Mouse (Mus musculus): ENCODE results near the gene Mrpl58. TPM values are rescaled to one million over a fixed set of nuclear protein-coding genes. Genes with fewer than 3 reads are reported as not detected.

Mrpl58 gene
- polyA plus RNA-seq (2016; fragmentation: Nextera tagmentation; extraction: Ambion mirVana): 180 and 190 TPM in 2 replicates

- peak within 1 kb of the TSS; percentile 74 for H3K4me2 ChIP-seq (replicated peaks)
- peak within 1 kb of the TSS; percentile 80 for H3K9ac ChIP-seq
- 3% methylated on average over 50 of the region's 50 CpGs for WGBS
- H3K9me3 ChIP-seq (replicated peaks): no peaks in the 10 kb centered on the region
- peak within 1 kb of the TSS; percentile 66 for H3K4me3 ChIP-seq
- no peaks in the 10 kb centered on the region for H3K27me3 ChIP-seq
- H3K27ac ChIP-seq: peak within 1 kb of the TSS; percentile 91
- H3K36me3 ChIP-seq: peaks cover 25% of the 10 kb centered on the region
- H3K4me1 ChIP-seq: peaks cover 28% of the 10 kb centered on the region
- ATAC-seq (ENCODE audit: low FRiP score): peak; percentile 85
These were observed at the start of gene Mrpl58 for GRCm38 (mm10) chr11:115403338-115404124. Gene Mrpl58 (plus strand): TSS chr11:115403752.

- peak; percentile 44; the same call in 1 of the 2 replicates for ATAC-seq (ENCODE audit: low FRiP score)
- Histone ChIP-seq H3K27ac (no peak overlapping the region), H3K4me1 (peaks cover 7% of the 10 kb centered on the region), H3K9ac (no peak overlapping the region), H3K36me3 (peaks cover 22% of the 10 kb centered on the region), H3K27me3 (peaks cover 16% of the 10 kb centered on the region), H3K4me3 (no peak overlapping the region), H3K4me2 (replicated peaks) (no peak overlapping the region), H3K9me3 (replicated peaks) (no peaks in the 10 kb centered on the region)
- WGBS: 6% methylated on average over 8 of the region's 8 CpGs
These were observed 49.4 kb upstream of the Mrpl58 start for GRCm38 (mm10) chr11:115354183-115354582.

DNA sequence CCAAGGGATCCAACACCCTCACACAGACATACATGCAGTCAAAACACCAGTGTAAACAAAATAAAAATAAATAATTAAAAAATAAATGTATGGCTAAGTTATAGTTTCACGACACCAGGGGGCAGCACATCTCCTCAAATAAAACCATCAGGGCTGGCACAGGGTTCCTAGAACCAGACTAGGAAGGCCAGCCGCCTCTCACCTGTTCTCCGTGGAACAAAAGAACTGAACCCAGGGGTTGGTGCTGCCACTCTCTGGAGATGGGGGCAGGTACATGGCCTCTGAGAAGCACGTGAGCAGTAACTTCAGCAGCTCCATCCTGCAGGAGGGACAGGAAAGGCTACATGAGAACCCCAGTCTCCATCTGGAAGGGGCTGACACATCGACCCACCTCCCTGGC is 45.1 kb upstream of the Mrpl58 start:
- H3K4me1 ChIP-seq: peaks cover 14% of the 10 kb centered on the region
- peak; percentile 46; the same call in 1 of the 2 replicates for ATAC-seq (ENCODE audit: low FRiP score)
- no peak overlapping the region for H3K4me2 ChIP-seq (replicated peaks)
- 0 out of 2 replicates have a peak, but pooled peaks cover 11% of the 10 kb centered on the region for H3K27me3 ChIP-seq
- no peak overlapping the region for H3K9ac ChIP-seq
- no peaks in the 10 kb centered on the region; the same call in 1 of the 2 replicates for H3K36me3 ChIP-seq
- no peak overlapping the region for H3K4me3 ChIP-seq
- 0 out of 2 replicates have a peak overlapping the region, but pooled peaks have one; percentile 60 for H3K27ac ChIP-seq
- no peaks in the 10 kb centered on the region for H3K9me3 ChIP-seq (replicated peaks)
- 21% methylated on average over 5 of the region's 5 CpGs for WGBS

DNA sequence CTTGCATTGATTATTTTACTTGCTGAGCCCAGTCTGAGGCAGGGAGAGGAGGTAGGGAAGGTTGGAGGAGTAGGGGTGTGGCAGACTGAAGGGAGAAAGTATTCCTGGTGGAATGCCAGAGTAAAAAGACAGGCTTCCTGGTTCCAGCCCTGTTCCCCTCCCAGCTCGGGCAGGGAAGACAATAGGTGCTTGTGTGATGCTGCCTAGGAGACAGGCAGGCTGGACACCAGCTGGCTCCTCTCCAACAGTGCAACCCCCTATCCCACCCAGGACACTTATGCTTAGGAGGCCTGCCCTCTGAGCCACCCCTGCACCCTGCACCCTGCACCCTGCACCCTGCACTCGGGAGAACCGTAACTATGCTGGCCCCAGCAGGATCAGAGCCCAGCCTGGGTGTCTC is 44.3 kb upstream of the Mrpl58 start:
- Histone ChIP-seq H3K4me2 (replicated peaks) (peak overlapping the region; percentile 5; the same call in 1 of the 2 replicates), H3K36me3 (no peaks in the 10 kb centered on the region; the same call in 1 of the 2 replicates), H3K4me1 (peaks cover 14% of the 10 kb centered on the region), H3K27ac (peak overlapping the region; percentile 60), H3K9ac (peak overlapping the region; percentile 39; the same call in 1 of the 2 replicates), H3K9me3 (replicated peaks) (no peaks in the 10 kb centered on the region), H3K27me3 (0 out of 2 replicates have a peak, but pooled peaks cover 11% of the 10 kb centered on the region), H3K4me3 (no peak overlapping the region)
- 24% methylated on average over 3 of the region's 3 CpGs for WGBS
- 0 out of 2 replicates have a peak, but pooled peaks have one; percentile 29 for ATAC-seq (ENCODE audit: low FRiP score)

DNA sequence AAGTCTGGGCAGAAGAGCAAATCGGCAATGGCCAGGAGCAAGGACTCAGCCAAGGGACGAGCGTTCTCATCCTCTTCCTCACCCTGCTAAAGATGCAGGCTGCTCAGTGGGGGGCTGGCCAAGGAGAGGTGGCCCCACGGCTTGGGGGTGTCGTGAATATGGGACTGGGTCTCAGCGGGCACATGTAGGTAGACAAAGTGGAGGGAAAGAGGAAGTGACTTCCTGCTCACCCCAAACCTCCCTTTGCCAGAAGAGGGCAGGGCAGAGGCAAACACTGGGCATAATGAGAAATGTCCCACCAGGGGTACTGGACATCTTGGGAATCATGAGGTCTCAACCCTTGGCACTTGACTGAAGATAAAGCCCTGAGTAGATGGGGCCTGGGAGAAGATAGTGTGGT is 43.8 kb upstream of the Mrpl58 start:
- peaks cover 14% of the 10 kb centered on the region for H3K4me1 ChIP-seq
- WGBS: 66% methylated on average over 6 of the region's 6 CpGs
- 0 out of 2 replicates have a peak, but pooled peaks cover 8% of the 10 kb centered on the region for H3K27me3 ChIP-seq
- H3K4me2 ChIP-seq (replicated peaks): no peak overlapping the region
- H3K27ac ChIP-seq: peak overlapping the region; percentile 55; the same call in 1 of the 2 replicates
- H3K4me3 ChIP-seq: no peak overlapping the region
- H3K36me3 ChIP-seq: no peaks in the 10 kb centered on the region; the same call in 1 of the 2 replicates
- ATAC-seq (ENCODE audit: low FRiP score): no peak
- peak overlapping the region; percentile 39; the same call in 1 of the 2 replicates for H3K9ac ChIP-seq
- no peaks in the 10 kb centered on the region for H3K9me3 ChIP-seq (replicated peaks)

- H3K9ac ChIP-seq: no peak overlapping the region
- no peaks in the 10 kb centered on the region; the same call in 1 of the 2 replicates for H3K36me3 ChIP-seq
- peaks cover 30% of the 10 kb centered on the region for H3K27me3 ChIP-seq
- no peak overlapping the region for H3K27ac ChIP-seq
- no peak overlapping the region for H3K4me2 ChIP-seq (replicated peaks)
- H3K4me3 ChIP-seq: no peak overlapping the region
- ATAC-seq (ENCODE audit: low FRiP score): no peak
- no peaks in the 10 kb centered on the region for H3K9me3 ChIP-seq (replicated peaks)
- WGBS: 90% methylated on average over 3 of the region's 3 CpGs
- peaks cover 22% of the 10 kb centered on the region for H3K4me1 ChIP-seq
These were observed 39.4 kb upstream of the Mrpl58 start for GRCm38 (mm10) chr11:115364136-115364535.

DNA sequence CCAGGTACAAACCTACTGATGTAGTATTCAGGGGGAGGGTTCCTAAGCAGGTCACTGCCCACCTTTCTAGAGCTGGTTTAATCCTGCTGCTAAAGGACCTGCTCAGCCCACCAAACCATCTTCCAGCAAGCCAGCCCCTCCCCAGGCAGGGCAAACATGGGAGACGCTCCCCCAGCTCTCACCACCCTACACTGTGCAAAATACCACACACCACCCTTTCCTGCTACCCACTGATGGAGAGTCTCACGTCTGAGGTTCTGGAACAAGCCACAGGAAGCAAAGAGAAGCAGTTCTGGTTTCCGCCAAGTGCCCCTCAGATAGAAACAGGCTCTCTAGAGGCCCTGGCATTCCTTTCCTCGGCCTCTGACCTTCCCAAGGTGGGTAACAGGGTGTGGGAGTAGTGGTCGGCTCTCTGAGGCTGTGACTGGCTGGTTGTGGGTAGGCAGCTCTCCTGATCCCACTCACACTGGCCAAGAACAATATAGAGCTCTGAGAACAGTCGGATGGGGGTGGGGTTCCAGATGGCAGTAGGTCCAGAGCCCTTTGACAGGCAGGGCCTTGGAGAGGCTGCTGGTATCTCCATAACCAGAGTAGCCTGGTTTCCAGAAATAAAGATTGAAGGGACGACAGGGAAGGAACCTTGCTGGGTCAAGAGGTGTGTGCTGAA is 37.4 kb upstream of the Mrpl58 start:
- 36% methylated on average over 7 of the region's 7 CpGs for WGBS
- peak overlapping the region; percentile 60 for H3K4me3 ChIP-seq
- H3K36me3 ChIP-seq: no peaks in the 10 kb centered on the region; the same call in 1 of the 2 replicates
- peaks cover 42% of the 10 kb centered on the region for H3K27me3 ChIP-seq
- no peaks in the 10 kb centered on the region for H3K9me3 ChIP-seq (replicated peaks)
- peak overlapping the region; percentile 83 for H3K9ac ChIP-seq
- peak overlapping the region; percentile 86 for H3K4me2 ChIP-seq (replicated peaks)
- peak; percentile 39 for ATAC-seq (ENCODE audit: low FRiP score)
- peaks cover 15% of the 10 kb centered on the region for H3K4me1 ChIP-seq
- H3K27ac ChIP-seq: peak overlapping the region; percentile 80; the same call in 1 of the 2 replicates

DNA sequence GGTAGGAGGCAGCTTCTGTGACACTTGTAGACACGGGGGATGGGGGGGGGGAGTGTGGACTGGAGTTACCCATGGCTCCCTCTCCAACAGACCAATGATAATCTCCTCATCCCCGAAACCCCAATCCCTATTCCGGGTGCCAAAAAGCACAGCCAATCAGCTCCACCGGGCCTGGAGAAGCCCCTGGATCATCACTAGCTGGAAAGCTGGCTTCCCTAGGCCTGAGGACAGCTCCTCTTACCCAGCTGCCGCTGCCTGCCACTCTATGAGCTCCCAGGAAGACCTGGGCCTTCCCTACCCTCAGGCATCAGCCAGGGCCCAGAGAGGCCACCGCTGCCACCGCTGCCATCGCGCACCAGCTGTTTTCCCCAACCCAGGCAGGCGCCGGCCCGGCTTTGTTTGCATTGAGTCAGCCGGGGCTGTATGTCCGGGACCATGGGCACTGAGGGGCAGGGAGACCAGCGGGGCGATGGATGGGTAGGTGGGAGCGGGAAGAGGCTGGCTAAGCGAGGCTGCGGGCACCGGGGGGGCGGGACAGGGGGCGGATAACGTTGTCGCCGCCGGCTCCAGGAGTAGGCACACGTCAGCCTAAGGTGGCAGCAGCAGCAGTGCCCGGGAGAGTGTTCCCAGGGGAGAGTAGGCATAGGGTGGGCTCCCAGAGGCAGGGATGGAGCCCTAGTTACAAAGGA is 36.7 kb upstream of the Mrpl58 start:
- peak overlapping the region; percentile 83 for H3K9ac ChIP-seq
- H3K4me2 ChIP-seq (replicated peaks): peak overlapping the region; percentile 86
- H3K9me3 ChIP-seq (replicated peaks): no peaks in the 10 kb centered on the region
- H3K4me3 ChIP-seq: peak overlapping the region; percentile 60
- H3K36me3 ChIP-seq: no peaks in the 10 kb centered on the region; the same call in 1 of the 2 replicates
- 2% methylated on average over 26 of the region's 28 CpGs for WGBS
- H3K27ac ChIP-seq: peak overlapping the region; percentile 80
- H3K27me3 ChIP-seq: peaks cover 48% of the 10 kb centered on the region
- ATAC-seq (ENCODE audit: low FRiP score): peak; percentile 69
- peaks cover 15% of the 10 kb centered on the region for H3K4me1 ChIP-seq

GRCm38 (mm10) chr11:115367395-115367944 is 36.1 kb upstream of the Mrpl58 start, which contains the start of gene Hid1:
Gene Hid1 (minus strand): TSS chr11:115367756.
- Histone ChIP-seq H3K4me1 (peaks cover 15% of the 10 kb centered on the region), H3K27ac (peak within 1 kb of the TSS; percentile 80), H3K9ac (peak within 1 kb of the TSS; percentile 83), H3K4me3 (peak within 1 kb of the TSS; percentile 60), H3K27me3 (peaks cover 50% of the 10 kb centered on the region), H3K4me2 (replicated peaks) (peak within 1 kb of the TSS; percentile 86), H3K36me3 (no peaks in the 10 kb centered on the region; the same call in 1 of the 2 replicates), H3K9me3 (replicated peaks) (no peaks in the 10 kb centered on the region)
- ATAC-seq (ENCODE audit: low FRiP score): peak; percentile 82
- under 1% methylated on average over 35 of the region's 39 CpGs for WGBS

GRCm38 (mm10) chr11:115370368-115370767 is 33.2 kb upstream of the Mrpl58 start:
- Histone ChIP-seq H3K36me3 (no peaks in the 10 kb centered on the region), H3K4me2 (replicated peaks) (no peak overlapping the region), H3K4me3 (no peak overlapping the region), H3K27me3 (peaks cover 71% of the 10 kb centered on the region), H3K9me3 (replicated peaks) (no peaks in the 10 kb centered on the region), H3K9ac (no peak overlapping the region), H3K4me1 (peaks cover 29% of the 10 kb centered on the region), H3K27ac (no peak overlapping the region)
- ATAC-seq (ENCODE audit: low FRiP score): no peak
- 60% methylated on average over 7 of the region's 7 CpGs for WGBS

- Histone ChIP-seq H3K27ac (no peak overlapping the region), H3K9ac (no peak overlapping the region), H3K36me3 (no peaks in the 10 kb centered on the region), H3K4me3 (no peak overlapping the region), H3K9me3 (replicated peaks) (no peaks in the 10 kb centered on the region), H3K4me2 (replicated peaks) (no peak overlapping the region), H3K27me3 (peaks cover 66% of the 10 kb centered on the region), H3K4me1 (peaks cover 23% of the 10 kb centered on the region)
- 50% methylated on average over 8 of the region's 8 CpGs for WGBS
- ATAC-seq (ENCODE audit: low FRiP score): no peak
These were observed 32.2 kb upstream of the Mrpl58 start for GRCm38 (mm10) chr11:115371354-115371753.
